Mouse (Mus musculus): Measurements from ENCODE around the gene Grb10. TPM values are rescaled to one million over a fixed set of nuclear protein-coding genes. Genes with fewer than 3 reads are reported as not detected.

Grb10 gene
- polyA plus RNA-seq, 1 experiment = 7.2 TPM

- H3K36me3 ChIP-seq (replicated peaks; ENCODE audit: low read length) = no peaks in the 10 kb centered on the region
- no peak for TF ChIP-seq GATA1 (IDR thresholded peaks at IDR 0.05; ENCODE audit: borderline replicate concordance, low read length)
- TF ChIP-seq FLI1 (IDR thresholded peaks at IDR 0.05; ENCODE audit: low read length) = no peak
- H3K4me1 ChIP-seq = peaks cover 88% of the 10 kb centered on the region
- no peaks in the 10 kb centered on the region for H3K27me3 ChIP-seq (replicated peaks)
- no peaks in the 10 kb centered on the region for H3K9me3 ChIP-seq
- H3K4me3 ChIP-seq (replicated peaks) = peak overlapping the region; percentile 53
Measured at GRCm38 (mm10) chr11:11886403-11886998, 152.0 kb downstream of the Grb10 start.

GRCm38 (mm10) chr11:11885921-11886320, 152.6 kb downstream of the Grb10 start:
- no peaks in the 10 kb centered on the region for H3K36me3 ChIP-seq (replicated peaks; ENCODE audit: low read length)
- peaks cover 85% of the 10 kb centered on the region for H3K4me1 ChIP-seq
- H3K27me3 ChIP-seq (replicated peaks) = no peaks in the 10 kb centered on the region
- no peaks in the 10 kb centered on the region for H3K9me3 ChIP-seq
- TF ChIP-seq FLI1 (IDR thresholded peaks at IDR 0.05; ENCODE audit: low read length) = no peak
- no peak for TF ChIP-seq GATA1 (IDR thresholded peaks at IDR 0.05; ENCODE audit: borderline replicate concordance, low read length)
- no peak overlapping the region for H3K4me3 ChIP-seq (replicated peaks)

- Histone ChIP-seq H3K36me3 (replicated peaks; ENCODE audit: low read length) (no peaks in the 10 kb centered on the region), H3K27me3 (replicated peaks) (no peaks in the 10 kb centered on the region), H3K4me1 (peaks cover 88% of the 10 kb centered on the region), H3K9me3 (no peaks in the 10 kb centered on the region), H3K4me3 (replicated peaks) (peak overlapping the region; percentile 52)
- TF ChIP-seq GATA1 (IDR thresholded peaks at IDR 0.05; ENCODE audit: borderline replicate concordance, low read length) (no peak), FLI1 (IDR thresholded peaks at IDR 0.05; ENCODE audit: low read length) (no peak)
Measured at GRCm38 (mm10) chr11:11885246-11885643, 153.2 kb downstream of the Grb10 start.

DNA sequence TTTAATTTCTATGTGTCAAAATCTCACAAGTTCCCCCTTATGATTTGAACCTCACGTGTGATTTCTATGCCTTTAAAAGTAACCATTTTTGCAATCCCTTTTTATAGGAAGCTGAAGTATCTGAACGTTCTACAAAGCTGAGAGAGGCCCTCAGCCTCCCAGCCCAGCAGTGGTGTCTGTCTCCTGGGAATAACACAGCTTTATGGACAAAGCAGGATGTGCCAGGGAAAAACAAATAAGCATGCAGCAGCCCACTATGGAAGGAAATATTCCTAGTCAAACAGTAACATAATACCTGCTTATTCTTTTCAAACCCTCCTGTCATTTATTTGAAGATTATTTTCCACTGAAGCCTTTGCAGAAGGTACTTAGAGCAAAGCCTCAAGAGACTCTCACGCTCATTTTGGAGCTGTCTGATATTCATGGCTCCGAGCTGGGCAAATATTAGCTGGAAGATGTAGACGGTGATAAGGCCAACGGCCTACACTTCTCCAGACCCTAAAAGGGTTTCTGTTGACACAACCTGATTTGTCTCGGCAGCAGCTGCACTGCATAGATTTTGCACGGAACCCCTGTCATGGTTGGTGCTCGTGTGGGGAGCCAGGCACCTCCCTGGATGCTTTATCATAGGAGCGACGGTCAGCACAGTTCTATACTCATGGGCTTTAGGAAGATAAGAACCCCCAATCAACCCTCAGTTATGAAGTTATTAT, 153.8 kb downstream of the Grb10 start:
- H3K9me3 ChIP-seq = no peaks in the 10 kb centered on the region
- H3K4me1 ChIP-seq = peaks cover 88% of the 10 kb centered on the region
- H3K36me3 ChIP-seq (replicated peaks; ENCODE audit: low read length) = no peaks in the 10 kb centered on the region
- H3K27me3 ChIP-seq (replicated peaks) = no peaks in the 10 kb centered on the region
- no peak overlapping the region for H3K4me3 ChIP-seq (replicated peaks)
- TF ChIP-seq GATA1 (IDR thresholded peaks at IDR 0.05; ENCODE audit: borderline replicate concordance, low read length) (no peak), FLI1 (IDR thresholded peaks at IDR 0.05; ENCODE audit: low read length) (no peak)

GRCm38 (mm10) chr11:11881783-11882155, 156.7 kb downstream of the Grb10 start:
- Histone ChIP-seq H3K36me3 (replicated peaks; ENCODE audit: low read length) (no peaks in the 10 kb centered on the region), H3K4me3 (replicated peaks) (no peak overlapping the region), H3K4me1 (peaks cover 88% of the 10 kb centered on the region), H3K27me3 (replicated peaks) (no peaks in the 10 kb centered on the region), H3K9me3 (no peaks in the 10 kb centered on the region)
- TF ChIP-seq GATA1 (IDR thresholded peaks at IDR 0.05; ENCODE audit: borderline replicate concordance, low read length) (no peak), FLI1 (IDR thresholded peaks at IDR 0.05; ENCODE audit: low read length) (no peak)

GRCm38 (mm10) chr11:11881026-11881782, 157.3 kb downstream of the Grb10 start:
- no peak overlapping the region for H3K4me3 ChIP-seq (replicated peaks)
- H3K9me3 ChIP-seq = no peaks in the 10 kb centered on the region
- H3K36me3 ChIP-seq (replicated peaks; ENCODE audit: low read length) = no peaks in the 10 kb centered on the region
- TF ChIP-seq FLI1 (IDR thresholded peaks at IDR 0.05; ENCODE audit: low read length) (no peak), GATA1 (IDR thresholded peaks at IDR 0.05; ENCODE audit: borderline replicate concordance, low read length) (no peak)
- peaks cover 88% of the 10 kb centered on the region for H3K4me1 ChIP-seq
- H3K27me3 ChIP-seq (replicated peaks) = no peaks in the 10 kb centered on the region

Other genes starting within 250 kb of the Grb10 start
- 0.17 TPM in 1 of 2 replicates, not detected in the other for gene Fignl1, start 229.7 kb downstream of the Grb10 start, polyA plus RNA-seq (2012; ENCODE audit: insufficient read depth, low replicate concordance)
- gene Ddc, start 140.5 kb downstream of the Grb10 start, polyA plus RNA-seq (2012; ENCODE audit: insufficient read depth, low replicate concordance) = not detected in 2 replicates

Data from megakaryocyte, embryonic 14.5 days (primary cell).